Mouse (Mus musculus) T-helper 17 cell (primary cell): ENCODE measurements around the gene Cav1.

Experiments
- in situ Hi-C, 2 experiments: fragments of 300-600 bp; cut with MboI, MseI; formaldehyde crosslinking; loops; 1 replicate in 1 of 2; 2 replicates in 1 of 2; pipeline ENCODE4 v1.15.1; 2025; ENCODE audit warnings: high pct_unique_total_duplicates in 2 of 2

Cav1 gene

DNA sequence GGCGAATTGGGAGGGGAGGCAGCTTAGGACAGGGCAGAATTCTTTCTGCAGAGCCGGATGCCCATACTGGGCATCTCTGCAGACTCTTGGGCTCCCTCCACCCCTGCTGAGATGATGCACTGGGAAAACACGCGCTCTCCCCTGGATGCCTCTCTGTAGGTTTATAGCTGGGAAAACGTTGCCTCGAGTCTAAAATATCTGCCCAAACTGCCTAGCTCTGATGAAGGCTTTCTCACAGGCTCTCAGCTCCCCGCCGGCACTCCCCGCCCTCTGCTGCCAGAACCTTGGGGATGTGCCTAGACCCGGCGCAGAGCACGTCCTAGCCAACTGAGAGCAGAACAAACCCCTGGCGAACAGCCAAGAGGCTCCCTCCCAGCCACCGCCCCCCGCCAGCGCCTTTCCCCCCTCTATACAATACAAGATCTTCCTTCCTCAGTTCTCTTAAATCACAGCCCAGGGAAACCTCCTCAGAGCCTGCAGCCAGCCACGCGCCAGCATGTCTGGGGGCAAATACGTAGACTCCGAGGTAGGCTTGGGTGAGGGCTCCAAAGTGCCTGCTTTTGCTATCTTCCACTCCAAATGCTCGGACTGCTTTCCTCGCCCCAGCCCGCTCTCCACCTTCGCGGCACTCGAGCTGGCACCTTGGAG lies at the start of gene Cav1:
Gene Cav1, plus strand, starts transcription at position 382 of the 648 bp plus-strand sequence.
- in situ Hi-C loops: loop anchor here in 1 of 2 experiments (10.0 kb wide), 1 partner anchor 281 kb away; no protein-coding TSS in a partner anchor

DNA sequence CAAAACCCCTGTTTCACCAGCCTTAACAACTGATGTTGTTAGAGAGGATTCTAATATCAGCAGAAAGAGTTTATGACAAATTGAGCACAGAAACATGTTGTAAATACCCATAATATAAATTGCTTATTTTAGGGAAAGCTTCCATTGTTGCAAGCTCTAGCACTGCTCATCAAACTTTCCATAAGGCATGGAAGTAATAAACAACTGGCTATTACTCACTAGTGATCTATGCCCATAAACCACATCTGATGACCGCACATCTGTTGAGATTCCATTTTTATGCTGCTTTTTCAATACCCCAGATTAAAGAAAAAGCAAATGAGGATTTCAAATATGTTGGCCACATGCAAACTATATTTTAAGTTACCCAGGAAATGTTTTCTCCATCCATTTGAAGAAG lies 48.0 kb upstream of the Cav1 start:
- in situ Hi-C loops: no loop called here

DNA sequence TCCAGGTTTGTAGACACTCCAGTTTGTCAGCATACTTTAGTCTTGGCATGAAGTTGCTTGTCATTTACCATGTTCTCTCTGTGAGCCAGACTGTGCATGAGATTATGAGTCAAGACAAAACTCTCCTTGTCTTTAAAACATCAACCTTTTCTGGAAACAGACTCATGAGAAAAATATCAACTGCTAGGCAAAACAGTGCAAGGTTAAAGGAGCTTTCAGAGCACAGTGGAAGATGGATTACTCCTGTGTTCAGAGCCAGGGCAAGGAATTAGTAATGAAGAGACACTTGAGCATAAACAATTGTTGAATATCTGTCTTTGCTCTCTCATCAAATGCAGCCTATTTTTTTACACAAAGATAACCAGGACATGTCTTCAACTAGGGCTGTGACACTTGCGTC lies 47.2 kb upstream of the Cav1 start:
- in situ Hi-C loops: no loop called here

DNA sequence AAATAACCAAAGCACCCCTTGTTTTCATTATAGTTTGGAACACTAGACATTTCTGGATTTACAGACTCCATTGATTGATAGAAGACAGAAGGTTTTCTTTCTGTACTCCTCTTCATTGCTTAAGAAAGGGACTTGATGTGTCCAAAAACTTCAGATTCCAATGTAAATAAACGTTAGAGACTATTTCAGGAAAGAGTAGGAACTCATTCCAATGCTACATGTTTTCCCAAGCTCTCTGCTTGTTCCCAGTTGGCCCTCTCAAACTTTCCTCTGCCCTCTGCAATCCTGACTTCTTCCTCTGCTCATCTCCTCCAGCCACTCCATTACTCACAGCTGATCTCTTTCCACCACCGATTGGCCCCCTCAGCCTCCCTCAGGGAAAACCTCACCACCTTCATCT lies 43.3 kb upstream of the Cav1 start:
- in situ Hi-C loops: no loop called here

DNA sequence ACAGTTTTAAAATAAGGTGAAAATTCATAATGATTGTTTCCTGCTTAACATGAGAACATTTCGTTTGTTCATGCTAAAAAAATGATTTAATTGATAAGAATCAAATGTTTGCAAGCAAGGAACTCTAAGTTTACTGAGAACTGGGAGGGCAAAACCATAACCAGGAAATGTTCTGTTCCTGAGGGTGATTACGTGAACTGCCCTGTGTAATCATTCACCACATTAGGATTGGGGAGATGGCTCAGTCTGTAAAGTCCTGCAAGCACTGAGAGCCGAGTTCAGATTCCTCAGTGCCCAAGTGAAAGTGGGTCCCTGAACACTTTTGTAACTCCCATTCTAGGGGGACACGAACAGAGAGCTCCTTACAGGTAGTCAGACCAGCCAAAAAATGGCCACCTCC lies 41.1 kb upstream of the Cav1 start:
- in situ Hi-C loops: no loop called here

DNA sequence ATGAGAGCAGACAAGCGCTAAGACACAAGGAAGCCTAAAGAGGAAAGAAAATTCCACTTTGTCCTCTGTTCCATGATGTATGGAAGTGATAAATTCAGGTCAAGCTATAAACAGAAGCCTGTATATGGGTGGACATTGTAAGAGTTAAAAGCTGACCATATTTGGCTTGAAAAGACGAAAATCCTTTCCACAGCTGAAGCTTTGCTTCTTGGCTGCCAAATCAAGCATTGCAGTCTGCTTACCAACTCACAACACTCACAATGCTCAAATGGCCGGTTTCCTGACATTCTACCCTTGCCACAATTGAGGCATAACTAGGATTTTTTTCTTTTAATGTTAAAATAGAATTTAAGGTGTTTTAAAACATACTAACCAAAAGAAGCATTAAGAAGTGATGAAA lies 39.7 kb upstream of the Cav1 start:
- in situ Hi-C loops: no loop called here

DNA sequence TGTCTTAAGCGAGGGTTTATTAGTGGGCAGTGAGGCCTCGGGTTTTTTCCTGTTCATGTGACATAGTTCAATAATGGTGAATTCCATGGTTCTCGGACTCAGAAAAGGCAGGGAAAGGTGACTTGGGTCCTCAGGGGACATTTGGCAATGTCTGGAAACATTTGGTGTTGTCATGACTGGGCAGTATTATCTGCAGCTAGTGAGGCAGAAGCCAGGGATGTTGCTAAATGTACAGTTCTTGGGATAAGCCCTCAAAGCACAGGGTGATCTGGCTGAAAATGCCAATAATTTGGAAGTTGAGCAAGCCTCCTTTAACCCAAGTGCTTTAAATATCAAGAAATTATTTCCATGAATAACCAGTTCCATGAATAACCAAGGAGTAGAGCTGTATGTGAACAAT lies 27.8 kb upstream of the Cav1 start:
- in situ Hi-C loops: loop anchor here in 1 of 2 experiments (5.0 kb wide), 1 partner anchor 166 kb away; no protein-coding TSS in a partner anchor

DNA sequence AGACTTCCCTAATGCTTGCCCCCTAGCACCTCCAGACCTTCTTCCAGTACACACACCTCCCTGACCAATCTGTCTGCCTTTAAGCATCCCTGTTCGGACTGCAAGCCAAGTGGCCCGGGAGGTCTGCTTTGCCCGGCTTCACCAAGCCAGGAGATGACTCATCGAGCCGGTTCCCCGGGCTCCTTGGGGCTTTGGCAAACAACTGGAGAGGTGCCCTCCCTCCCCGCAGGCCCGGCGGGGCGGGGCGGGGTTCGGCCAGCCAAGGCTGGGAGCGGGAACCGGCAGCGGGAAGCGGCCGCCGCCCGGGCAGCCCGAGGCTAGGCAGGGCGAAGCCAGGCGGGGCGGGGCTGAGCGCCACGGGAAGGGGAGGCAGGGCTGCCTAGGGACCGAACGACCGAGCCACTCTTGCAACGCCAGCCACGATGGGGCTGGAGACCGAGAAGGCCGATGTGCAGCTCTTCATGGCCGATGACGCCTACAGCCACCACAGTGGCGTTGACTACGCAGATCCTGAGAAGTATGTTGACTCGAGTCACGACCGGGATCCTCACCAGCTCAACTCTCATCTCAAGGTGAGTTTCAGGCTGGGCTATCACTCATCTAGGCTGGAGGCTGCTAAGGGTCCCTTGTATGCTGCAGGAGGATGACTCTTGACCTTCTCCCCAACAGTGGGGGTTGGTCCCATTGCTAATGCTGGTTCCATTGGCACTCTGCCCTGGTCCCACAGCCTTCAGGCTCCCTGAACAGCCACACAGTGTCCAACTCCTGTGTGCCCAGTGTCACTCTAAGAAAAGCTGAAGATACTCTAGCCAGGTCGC lies 25.0 kb upstream of the Cav1 start, which contains the start of gene Cav2:
Gene Cav2, plus strand, starts transcription at position 247 of the 818 bp plus-strand sequence.
- in situ Hi-C loops: no loop called here

DNA sequence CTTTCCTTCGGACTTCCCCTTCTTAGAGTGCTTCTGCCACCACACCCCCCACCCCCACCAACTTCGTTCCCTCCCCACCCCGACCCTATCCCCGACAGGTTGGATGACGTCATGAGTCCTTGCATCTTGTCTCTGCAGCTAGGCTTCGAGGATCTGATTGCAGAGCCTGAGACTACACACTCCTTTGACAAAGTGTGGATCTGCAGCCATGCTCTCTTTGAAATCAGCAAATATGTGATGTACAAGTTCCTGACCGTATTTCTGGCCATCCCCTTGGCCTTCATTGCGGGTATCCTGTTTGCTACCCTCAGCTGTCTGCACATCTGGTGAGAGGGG lies 24.4 kb upstream of the Cav1 start:
- in situ Hi-C loops: no loop called here

DNA sequence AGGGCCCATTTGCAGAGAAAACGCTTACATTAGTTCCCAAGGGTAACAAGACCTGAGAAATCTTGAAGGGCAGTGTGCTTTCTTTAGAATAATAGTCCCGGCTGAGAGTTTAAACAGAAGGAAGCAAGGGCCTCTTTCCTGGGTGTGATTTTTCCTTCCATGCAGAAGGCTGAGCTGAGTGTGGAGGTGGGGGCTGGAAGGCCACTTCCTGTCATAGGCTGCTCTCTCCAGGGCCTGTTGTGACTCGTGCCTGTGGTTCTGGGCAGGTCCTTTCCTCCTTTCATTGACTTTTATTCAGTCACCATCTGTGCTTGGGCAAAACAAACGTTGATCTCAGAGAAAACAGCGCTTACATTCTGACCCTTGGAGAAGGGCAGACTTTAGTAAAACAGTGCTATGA lies 24.0 kb upstream of the Cav1 start:
- in situ Hi-C loops: no loop called here

DNA sequence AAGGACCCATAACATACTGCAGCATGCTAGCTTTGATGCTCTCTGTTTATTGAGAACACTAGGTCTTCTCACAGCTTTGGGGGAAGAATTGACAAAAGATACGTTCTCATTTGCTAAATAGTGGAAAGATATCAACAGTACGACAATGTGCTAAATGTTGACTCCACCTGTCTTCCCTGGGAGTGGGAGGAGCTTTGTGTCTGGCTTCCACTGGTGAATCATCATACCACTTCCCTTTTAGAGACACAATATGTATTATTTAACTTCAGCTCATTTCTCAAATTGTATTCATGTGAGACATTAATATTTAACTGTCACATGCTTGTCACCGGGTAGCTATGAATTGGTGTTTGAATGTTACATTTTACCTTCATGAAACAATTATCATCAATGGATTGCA lies 22.3 kb upstream of the Cav1 start:
- in situ Hi-C loops: no loop called here

DNA sequence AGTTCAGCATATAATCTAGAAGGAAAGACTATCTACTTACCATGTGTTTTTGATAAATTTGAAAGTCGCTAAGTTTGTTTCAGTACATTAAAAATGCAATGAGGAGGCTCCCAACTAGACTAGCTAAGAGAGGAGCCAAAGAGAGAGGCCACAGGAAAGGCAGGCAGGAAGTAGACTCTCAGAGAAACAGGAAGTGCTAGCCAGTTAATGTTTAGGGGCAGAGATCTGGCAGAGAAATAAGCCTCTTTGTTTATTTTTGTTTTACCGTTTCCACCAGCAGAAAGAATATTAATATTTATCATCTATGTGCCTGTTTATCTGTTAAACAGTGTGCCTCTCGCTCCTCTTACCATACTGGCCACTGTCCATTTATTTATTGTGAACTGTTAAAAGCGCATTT lies 19.8 kb upstream of the Cav1 start:
- in situ Hi-C loops: no loop called here

DNA sequence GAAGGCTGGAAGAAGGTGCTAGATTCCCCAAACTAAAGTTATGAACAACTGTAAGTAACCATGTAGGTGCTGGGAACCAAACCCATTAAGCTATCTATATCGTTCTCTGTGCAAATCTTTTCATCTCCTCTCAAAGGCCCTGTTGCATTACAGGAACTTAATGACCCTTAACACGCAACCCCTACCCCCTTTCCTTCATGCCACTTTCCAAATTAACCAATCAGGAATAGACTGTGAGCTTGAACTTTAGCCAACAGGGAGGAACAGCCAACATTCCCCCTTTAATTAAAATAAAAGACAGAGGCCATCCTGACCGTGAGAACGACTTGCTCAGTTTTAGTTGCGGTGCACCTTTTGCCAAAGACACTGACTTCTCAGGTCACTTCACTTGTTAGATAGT lies 11.0 kb upstream of the Cav1 start:
- in situ Hi-C loops: no loop called here

DNA sequence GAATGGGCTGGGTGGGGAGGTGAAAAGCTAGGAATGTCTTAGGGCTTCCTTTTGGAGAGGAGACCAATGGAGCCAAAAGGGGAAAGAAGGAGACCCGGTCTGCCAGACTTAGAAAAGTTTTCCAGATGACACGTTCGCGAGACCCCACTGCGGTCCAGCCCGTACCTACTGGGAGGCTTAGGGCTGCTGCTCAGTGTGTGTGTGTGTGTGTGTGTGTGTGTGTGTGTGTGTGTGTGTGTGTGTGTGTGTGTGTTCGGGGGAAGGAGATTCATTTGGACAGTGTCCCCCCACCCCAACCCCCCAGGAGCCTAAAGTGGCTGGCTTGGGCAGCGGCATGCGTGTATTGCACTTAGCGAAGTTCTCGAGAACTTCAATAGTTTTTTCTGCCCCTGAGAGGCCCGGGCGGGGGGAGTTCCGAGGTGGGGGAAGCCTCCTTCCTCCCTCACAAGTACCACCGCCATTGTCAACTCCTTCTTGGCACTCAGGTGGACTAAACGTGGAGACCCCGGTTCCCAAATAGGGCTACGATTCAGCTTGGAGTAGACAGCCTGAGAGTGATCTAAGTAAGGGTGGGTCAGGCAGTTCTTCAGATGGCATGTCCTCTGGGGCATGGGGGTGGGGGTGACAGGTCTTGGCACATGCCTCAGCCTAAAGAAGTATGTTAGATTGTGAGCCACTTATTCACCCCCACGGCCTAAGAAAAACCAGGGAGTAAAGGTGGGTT lies 629 bp downstream of the Cav1 start:
- in situ Hi-C loops: loop anchor here in 1 of 2 experiments (10.0 kb wide), 1 partner anchor 282 kb away; no protein-coding TSS in a partner anchor

DNA sequence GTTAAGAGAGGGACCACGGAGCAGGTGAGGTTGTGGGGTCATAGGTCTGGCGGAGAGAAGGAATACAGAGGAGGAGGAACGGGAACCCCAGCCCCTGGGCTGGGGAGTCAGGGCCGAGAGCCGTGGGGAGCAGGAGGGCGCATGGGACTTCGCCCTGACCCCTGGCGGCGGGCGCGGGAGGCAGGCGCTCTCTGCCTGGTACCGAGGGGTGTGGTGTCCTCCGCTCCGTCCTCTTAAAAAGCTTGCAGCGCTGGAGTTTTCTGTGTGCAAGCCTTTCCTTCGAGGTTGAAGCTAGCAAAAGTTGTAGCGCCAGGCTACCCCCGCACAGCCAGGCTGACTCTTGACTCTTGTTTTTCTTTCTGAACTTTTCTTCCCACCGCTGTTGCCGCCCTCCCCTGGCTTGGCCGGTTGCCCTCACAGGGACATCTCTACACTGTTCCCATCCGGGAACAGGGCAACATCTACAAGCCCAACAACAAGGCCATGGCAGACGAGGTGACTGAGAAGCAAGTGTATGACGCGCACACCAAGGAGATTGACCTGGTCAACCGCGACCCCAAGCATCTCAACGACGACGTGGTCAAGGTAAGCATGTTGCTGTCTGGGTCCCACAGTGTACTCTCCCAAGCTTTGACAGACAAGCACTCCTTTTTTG lies 1.5 kb downstream of the Cav1 start:
- in situ Hi-C loops: loop anchor here in 1 of 2 experiments (10.0 kb wide), 1 partner anchor 283 kb away; no protein-coding TSS in a partner anchor

DNA sequence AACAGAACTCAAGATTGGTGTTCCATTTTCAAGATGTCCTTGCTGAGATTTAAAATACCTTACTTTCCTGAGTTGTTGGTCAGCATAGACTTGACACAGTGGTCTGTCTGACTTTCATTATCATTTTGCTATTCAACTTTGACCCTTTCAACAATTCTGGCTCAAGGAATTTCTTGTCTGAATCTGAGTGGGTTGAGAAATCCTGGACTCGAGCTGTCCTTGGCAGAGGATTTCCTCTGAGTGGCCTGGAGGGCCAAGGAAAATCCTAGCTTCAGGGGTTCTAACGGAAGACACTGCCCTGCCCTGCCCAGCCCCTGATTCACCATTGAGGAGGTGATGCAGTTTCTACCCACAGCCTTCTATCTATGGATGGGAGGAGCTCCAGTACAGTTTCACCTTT lies 2.5 kb downstream of the Cav1 start:
- in situ Hi-C loops: loop anchor here in 1 of 2 experiments (10.0 kb wide), 1 partner anchor 284 kb away; no protein-coding TSS in a partner anchor

DNA sequence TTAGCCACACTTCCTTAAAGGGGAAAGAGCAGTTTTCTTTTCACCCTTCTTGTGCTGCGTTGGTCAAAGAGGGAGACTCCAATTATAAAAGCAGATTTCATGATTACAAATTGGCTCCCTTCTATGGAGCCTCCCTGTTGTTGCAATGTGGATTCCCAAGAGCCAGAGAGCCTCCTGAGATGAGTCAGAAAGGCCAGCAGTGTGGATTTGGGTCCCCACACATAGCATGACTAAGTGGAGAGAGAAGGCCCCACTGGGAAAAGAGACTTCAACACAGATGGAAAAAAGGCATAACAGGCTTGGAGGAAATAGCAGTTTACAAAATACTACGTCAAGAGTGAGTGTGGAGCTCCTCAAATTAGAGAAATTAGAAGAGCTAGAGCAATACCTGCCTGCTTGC lies 3.1 kb downstream of the Cav1 start:
- in situ Hi-C loops: loop anchor here in 1 of 2 experiments (10.0 kb wide), 1 partner anchor 284 kb away; no protein-coding TSS in a partner anchor

DNA sequence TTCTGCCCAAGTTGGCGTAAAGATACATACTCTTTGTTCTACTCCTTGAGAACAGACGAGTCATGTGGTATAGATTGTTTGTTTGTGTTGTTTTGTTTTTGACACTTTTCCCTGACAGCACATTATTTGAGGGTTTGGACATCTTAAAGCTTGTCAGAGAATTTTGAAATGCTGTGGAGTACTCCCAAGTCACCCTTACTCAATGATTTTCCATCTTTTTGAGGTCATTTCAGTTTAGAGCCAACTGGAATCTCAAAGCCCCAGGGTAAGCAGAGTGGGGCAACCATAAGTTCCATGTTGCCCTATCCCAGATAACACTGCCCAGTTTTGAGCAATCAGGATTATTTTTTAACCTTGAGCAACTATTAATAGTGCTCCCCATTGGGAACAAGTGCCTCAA lies 8.1 kb downstream of the Cav1 start:
- in situ Hi-C loops: no loop called here

DNA sequence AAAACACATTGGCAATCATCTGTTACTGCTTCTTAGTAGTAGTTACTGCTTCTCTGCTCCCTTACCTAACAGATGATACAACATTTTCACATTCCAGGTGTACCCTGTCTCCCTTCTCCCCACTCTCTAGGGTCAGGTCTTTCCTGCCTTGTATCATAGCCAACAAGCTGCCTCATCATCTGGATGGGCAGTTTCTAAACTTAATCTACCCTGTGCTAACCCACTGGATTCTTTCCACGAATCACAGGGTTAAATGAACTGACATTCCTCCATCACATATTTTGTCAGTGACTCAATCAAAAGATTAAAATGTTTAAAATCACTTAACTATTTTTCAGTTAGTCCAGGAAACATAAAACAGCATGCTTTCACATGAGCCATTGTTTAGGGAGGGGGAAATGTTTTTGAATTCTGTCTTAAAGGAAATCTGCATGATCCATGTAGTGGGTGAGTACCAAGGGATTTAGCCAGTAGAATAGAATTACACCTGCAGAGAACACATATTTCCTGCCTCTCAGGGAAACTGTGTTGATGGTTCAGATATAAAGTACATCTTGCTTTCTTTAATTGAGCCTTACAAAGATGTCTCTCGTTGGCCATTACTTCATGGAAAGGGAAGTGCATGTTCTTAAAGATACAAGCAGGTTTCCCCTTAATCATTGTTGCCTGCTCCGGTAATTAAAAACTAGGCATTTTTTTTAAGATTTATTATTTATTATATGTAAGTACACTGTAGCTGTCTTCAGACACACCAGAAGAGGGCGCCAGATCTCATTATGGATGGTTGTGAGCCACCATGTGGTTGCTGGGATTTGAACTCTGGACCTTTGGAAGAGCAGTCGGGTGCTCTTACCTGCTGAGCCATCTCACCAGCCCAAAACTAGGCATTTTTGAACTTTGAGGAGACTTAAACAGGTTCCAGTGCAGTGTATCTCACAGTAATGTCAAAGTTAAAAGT lies 8.8 kb downstream of the Cav1 start:
- in situ Hi-C loops: no loop called here
